30 mouse cellular contexts compared by ENCODE assay signal in genomic region chr8:121550056-121550455, GRCm38 (mm10). TPM values are rescaled to one million over a fixed set of nuclear protein-coding genes. Genes with fewer than 3 reads are reported as not detected.
"Had no signal": no experiment of that assay in that cellular context is flagged by ENCODE, and none has a peak within 500 bp of the region (broad histone marks: within the 10 kb centered on the region; RNA-seq: fewer than 3 reads in every experiment).

No protein-coding gene starts in this region.

- DNase-seq: kidney, adult 2 months; layer of hippocampus, adult 9-11 months; liver; retina, postnatal 1 day; right cerebral cortex, postnatal 4 days; thymus, adult 2 months; thymus, postnatal 14 days; thymus, postnatal 4 days had no signal

- H3K27me3 ChIP-seq: midbrain, embryonic 13.5 days had no signal

- ATAC-seq: intestine, embryonic 16.5 days; liver, embryonic 12.5 days; midbrain, embryonic 13.5 days; midbrain, embryonic 16.5 days had no signal

- H3K4me2 ChIP-seq: limb, embryonic 13.5 days; liver, embryonic 12.5 days; liver, embryonic 15.5 days; midbrain, embryonic 13.5 days; neural tube, embryonic 13.5 days had no signal

- H3K4me3 ChIP-seq: layer of hippocampus, adult 2 months; limb, embryonic 10.5 days; limb, embryonic 13.5 days; liver, embryonic 12.5 days; liver, embryonic 15.5 days; megakaryocyte, embryonic 14.5 days; midbrain, embryonic 10.5 days; midbrain, embryonic 13.5 days; myocyte; neural tube, embryonic 13.5 days had no signal

- H3K27ac ChIP-seq: kidney, postnatal 0 days; layer of hippocampus, adult 2 months; limb, embryonic 10.5 days; limb, embryonic 13.5 days; liver, embryonic 12.5 days; liver, embryonic 15.5 days; midbrain, embryonic 10.5 days; midbrain, embryonic 13.5 days; neural tube, embryonic 13.5 days; stomach, postnatal 0 days had no signal

- H3K4me1 ChIP-seq: limb, embryonic 10.5 days; limb, embryonic 13.5 days; liver, embryonic 12.5 days; liver, embryonic 15.5 days; midbrain, embryonic 13.5 days; neural tube, embryonic 13.5 days had no signal

- H3K9ac ChIP-seq: limb, embryonic 13.5 days; liver, embryonic 12.5 days; liver, embryonic 15.5 days; midbrain, embryonic 13.5 days; neural tube, embryonic 13.5 days had no signal

- H3K9me3 ChIP-seq: limb, embryonic 10.5 days; limb, embryonic 13.5 days; liver, embryonic 12.5 days; liver, embryonic 15.5 days; megakaryocyte, embryonic 14.5 days; midbrain, embryonic 10.5 days; midbrain, embryonic 13.5 days; neural tube, embryonic 13.5 days had no signal

RNA-seq across cellular contexts. Expression of gene 1700018B08Rik, which starts 5.9 kb away (rescaled TPM):
- total RNA-seq: layer of hippocampus, adult 2 months; layer of hippocampus, postnatal 25 days; left cerebral cortex, adult 18-20 months; left cerebral cortex, postnatal 25 days; monocyte, adult 5-6 weeks; neutrophil, adult 5-6 weeks had no signal
- polyA plus RNA-seq: intestine, embryonic 16.5 days; kidney, adult 2 months; kidney, embryonic 14.5 days; kidney, postnatal 0 days; large intestine, adult 2 months; limb, embryonic 10.5 days; limb, embryonic 13.5 days; liver, embryonic 12.5 days; liver, embryonic 15.5 days; midbrain, embryonic 10.5 days; midbrain, embryonic 13.5 days; midbrain, embryonic 16.5 days; myocyte; neural tube, embryonic 13.5 days; stomach, embryonic 14.5 days; stomach, postnatal 0 days had no signal
